Mouse (Mus musculus): Measurements from ENCODE around the gene Uvssa. TPM values are rescaled to one million over a fixed set of nuclear protein-coding genes. Genes with fewer than 3 reads are reported as not detected.

Gene Uvssa
- polyA plus RNA-seq, 1 experiment from 2014 or later: 8.1 TPM

DNA sequence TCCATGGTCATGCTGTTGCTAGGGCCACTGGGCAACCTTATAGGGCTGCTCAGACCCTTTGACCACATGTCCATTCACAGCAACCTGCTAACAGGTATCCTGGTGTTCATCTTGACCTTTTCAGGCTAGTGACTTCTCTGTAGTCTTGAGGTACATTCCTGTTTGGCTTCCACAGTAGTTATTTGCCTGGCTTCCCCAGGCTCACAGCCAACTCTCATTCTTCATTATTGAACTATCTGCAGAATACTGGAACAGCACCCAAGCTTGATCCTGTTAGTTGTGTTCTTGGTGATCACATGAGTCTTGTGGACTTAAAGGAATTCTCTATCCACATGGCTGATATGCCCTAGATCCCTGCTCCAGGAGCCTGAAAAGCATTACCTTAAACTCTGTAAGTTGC lies 34.8 kb upstream of the Uvssa start:
- H3K9me3 ChIP-seq (replicated peaks; ENCODE audit: control insufficient read depth, low read length, poor library complexity, severe bottlenecking): no peaks in the 10 kb centered on the region
- H3K9ac ChIP-seq (ENCODE audit: low read depth, low read length): no peak overlapping the region
- H3K4me1 ChIP-seq (ENCODE audit: control insufficient read depth, insufficient read depth, low read length): peaks cover 3% of the 10 kb centered on the region; the same call in 1 of the 2 replicates
- H3K27ac ChIP-seq (ENCODE audit: low read length): no peak overlapping the region
- H3K4me3 ChIP-seq (ENCODE audit: low read depth, low read length): no peak overlapping the region
- H3K36me3 ChIP-seq (ENCODE audit: control insufficient read depth, insufficient read depth, low read length): 0 out of 2 replicates have a peak, but pooled peaks cover 2% of the 10 kb centered on the region
- no peak overlapping the region for H3K4me2 ChIP-seq (ENCODE audit: low read length)
- no peaks in the 10 kb centered on the region for H3K27me3 ChIP-seq (ENCODE audit: control insufficient read depth, insufficient read depth, low read depth, low read length)
- no peak for ATAC-seq

DNA sequence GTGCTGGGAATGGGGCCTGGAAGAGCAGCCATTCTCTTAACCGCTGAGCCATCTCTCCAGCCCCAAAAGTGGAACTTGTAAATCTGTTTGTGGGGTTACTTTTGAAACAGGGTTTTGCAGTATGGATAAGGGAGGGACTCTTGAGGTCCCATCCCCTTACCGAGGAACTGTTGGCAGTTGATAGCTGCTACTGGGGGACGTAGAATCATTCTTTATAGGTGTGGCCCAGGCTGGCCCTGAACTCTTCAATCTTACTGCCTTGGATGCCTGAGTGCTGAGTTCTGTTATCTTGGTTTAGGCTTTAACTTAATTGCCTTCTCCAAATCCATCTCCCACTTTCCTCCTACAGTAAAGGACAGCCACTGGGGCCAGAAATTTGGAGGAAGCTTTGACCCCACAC lies 34.3 kb upstream of the Uvssa start:
- Histone ChIP-seq H3K9me3 (replicated peaks; ENCODE audit: control insufficient read depth, low read length, poor library complexity, severe bottlenecking) (no peaks in the 10 kb centered on the region), H3K4me2 (ENCODE audit: low read length) (no peak overlapping the region), H3K27ac (ENCODE audit: low read length) (no peak overlapping the region), H3K36me3 (ENCODE audit: control insufficient read depth, insufficient read depth, low read length) (0 out of 2 replicates have a peak, but pooled peaks cover 2% of the 10 kb centered on the region), H3K27me3 (ENCODE audit: control insufficient read depth, insufficient read depth, low read depth, low read length) (no peaks in the 10 kb centered on the region), H3K9ac (ENCODE audit: low read depth, low read length) (no peak overlapping the region), H3K4me3 (ENCODE audit: low read depth, low read length) (no peak overlapping the region), H3K4me1 (ENCODE audit: control insufficient read depth, insufficient read depth, low read length) (peaks cover under 1% of the 10 kb centered on the region; the same call in 1 of the 2 replicates)
- 92% methylated on average over 3 of the region's 3 CpGs for WGBS
- ATAC-seq: no peak

DNA sequence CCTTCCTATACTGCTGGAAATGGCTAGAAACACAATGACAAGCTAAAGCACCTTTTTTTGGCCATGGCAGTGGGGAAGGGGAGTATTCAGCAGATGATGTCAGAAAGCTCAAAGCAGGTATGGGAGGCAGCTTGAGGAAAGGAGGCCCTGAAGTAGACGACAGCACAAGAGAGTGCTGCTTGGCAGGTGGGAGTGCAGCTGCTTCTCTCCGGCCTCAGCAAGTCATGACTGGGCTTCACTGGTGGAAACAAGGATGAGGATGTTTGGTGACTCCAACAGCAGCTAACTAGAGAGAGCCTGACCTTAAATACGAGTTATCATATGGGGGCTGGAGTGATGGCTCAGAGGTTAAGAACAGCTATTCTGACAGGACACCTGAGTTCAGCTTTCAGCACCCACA lies 30.7 kb upstream of the Uvssa start:
- no peak overlapping the region for H3K9ac ChIP-seq (ENCODE audit: low read depth, low read length)
- 83% methylated on average over 3 of the region's 3 CpGs for WGBS
- ATAC-seq: no peak

DNA sequence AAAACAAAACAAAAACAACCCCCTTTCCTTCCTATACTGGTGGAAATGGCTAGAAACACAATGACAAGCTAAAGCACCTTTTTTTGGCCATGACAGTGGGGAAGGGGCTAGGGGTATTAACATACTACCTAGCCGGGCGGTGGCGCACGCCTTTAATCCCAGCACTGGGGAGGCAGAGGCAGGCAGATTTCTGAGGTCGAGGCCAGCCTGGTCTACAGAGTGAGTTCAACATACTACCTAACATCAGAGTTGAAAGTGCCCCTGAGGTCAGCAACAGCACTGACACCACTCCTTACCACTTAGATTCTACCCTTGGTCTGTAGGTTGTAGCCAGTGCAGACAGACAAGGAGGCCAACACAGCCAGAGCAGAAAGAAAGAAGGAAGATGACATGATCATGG lies 29.1 kb upstream of the Uvssa start:
- H3K9me3 ChIP-seq (replicated peaks; ENCODE audit: control insufficient read depth, low read length, poor library complexity, severe bottlenecking): no peaks in the 10 kb centered on the region
- H3K27me3 ChIP-seq (ENCODE audit: control insufficient read depth, insufficient read depth, low read depth, low read length): no peaks in the 10 kb centered on the region
- H3K9ac ChIP-seq (ENCODE audit: low read depth, low read length): no peak overlapping the region
- H3K4me1 ChIP-seq (ENCODE audit: control insufficient read depth, insufficient read depth, low read length): no peaks in the 10 kb centered on the region
- 0 out of 2 replicates have a peak, but pooled peaks cover 2% of the 10 kb centered on the region for H3K36me3 ChIP-seq (ENCODE audit: control insufficient read depth, insufficient read depth, low read length)
- H3K4me2 ChIP-seq (ENCODE audit: low read length): no peak overlapping the region
- no peak overlapping the region for H3K4me3 ChIP-seq (ENCODE audit: low read depth, low read length)
- no peak for ATAC-seq
- no peak overlapping the region for H3K27ac ChIP-seq (ENCODE audit: low read length)
- WGBS: 97% methylated on average over 5 of the region's 5 CpGs

More for the DNA sequence above, 30.7 kb upstream of the Uvssa start:
- Histone ChIP-seq H3K9me3 (replicated peaks; ENCODE audit: control insufficient read depth, low read length, poor library complexity, severe bottlenecking) (no peaks in the 10 kb centered on the region), H3K4me2 (ENCODE audit: low read length) (no peak overlapping the region), H3K36me3 (ENCODE audit: control insufficient read depth, insufficient read depth, low read length) (0 out of 2 replicates have a peak, but pooled peaks cover 2% of the 10 kb centered on the region), H3K4me1 (ENCODE audit: control insufficient read depth, insufficient read depth, low read length) (no peaks in the 10 kb centered on the region), H3K27me3 (ENCODE audit: control insufficient read depth, insufficient read depth, low read depth, low read length) (no peaks in the 10 kb centered on the region), H3K4me3 (ENCODE audit: low read depth, low read length) (no peak overlapping the region), H3K27ac (ENCODE audit: low read length) (no peak overlapping the region)

DNA sequence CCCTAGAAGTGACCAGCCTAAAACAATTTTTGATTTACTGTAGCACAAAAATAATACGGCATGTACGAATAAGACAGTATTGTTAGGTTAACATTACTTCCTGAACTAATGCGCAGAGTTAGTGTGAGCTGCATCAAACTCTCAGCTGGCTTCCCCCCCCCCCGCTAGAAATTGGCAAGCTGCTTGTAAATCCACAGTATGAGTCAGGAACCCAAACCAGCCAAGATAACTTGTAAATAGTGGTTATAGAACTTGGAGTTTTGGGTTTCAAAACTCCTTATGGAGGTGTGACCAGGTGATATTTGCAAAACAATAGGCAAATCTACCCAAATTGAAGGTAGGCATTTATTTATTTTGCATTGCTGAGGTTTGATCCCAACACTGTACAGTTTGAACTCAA lies 28.6 kb upstream of the Uvssa start:
- Histone ChIP-seq H3K27me3 (ENCODE audit: control insufficient read depth, insufficient read depth, low read depth, low read length) (no peaks in the 10 kb centered on the region), H3K9me3 (replicated peaks; ENCODE audit: control insufficient read depth, low read length, poor library complexity, severe bottlenecking) (no peaks in the 10 kb centered on the region), H3K27ac (ENCODE audit: low read length) (no peak overlapping the region), H3K4me1 (ENCODE audit: control insufficient read depth, insufficient read depth, low read length) (no peaks in the 10 kb centered on the region), H3K4me2 (ENCODE audit: low read length) (no peak overlapping the region), H3K4me3 (ENCODE audit: low read depth, low read length) (no peak overlapping the region), H3K36me3 (ENCODE audit: control insufficient read depth, insufficient read depth, low read length) (0 out of 2 replicates have a peak, but pooled peaks cover under 1% of the 10 kb centered on the region), H3K9ac (ENCODE audit: low read depth, low read length) (no peak overlapping the region)
- ATAC-seq: no peak
- 92% methylated on average over 3 of the region's 4 CpGs for WGBS

DNA sequence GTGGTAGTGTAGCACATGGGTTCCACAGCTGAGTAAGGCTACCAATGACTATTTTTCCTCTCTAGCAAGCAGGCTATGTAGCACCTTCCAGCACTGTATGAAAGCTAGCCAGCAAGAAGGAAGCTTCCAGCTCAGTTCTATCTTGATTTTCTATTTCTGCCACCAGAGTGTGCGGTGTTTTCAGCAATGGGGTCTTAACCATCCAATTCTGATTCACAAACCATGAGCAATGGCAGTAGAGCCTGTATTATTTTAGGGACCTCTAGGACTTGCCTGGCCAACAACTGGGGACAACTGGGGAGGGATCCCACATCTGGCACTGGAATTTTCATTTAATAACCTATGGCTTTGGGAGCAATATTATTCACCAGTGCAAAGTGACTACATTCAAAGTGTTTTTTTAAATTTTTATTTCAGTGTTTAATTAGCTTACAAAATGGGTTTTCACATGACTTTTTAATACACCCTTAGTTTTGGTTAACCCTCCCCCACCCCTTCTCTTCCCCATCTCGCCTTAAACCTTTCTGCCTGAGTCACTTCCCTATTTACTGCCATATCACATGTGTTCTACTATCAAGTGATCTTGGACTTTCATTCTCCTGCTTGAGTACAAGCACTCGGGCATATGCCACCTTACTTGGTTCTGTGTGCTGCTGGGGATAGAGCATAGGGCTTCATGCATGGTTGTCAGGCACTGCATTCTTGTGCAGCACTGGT lies 26.6 kb upstream of the Uvssa start:
- no peaks in the 10 kb centered on the region for H3K36me3 ChIP-seq (ENCODE audit: control insufficient read depth, insufficient read depth, low read length)
- H3K27ac ChIP-seq (ENCODE audit: low read length): no peak overlapping the region
- no peak overlapping the region for H3K9ac ChIP-seq (ENCODE audit: low read depth, low read length)
- 89% methylated on average over 3 of the region's 3 CpGs for WGBS
- no peaks in the 10 kb centered on the region for H3K9me3 ChIP-seq (replicated peaks; ENCODE audit: control insufficient read depth, low read length, poor library complexity, severe bottlenecking)
- no peaks in the 10 kb centered on the region for H3K27me3 ChIP-seq (ENCODE audit: control insufficient read depth, insufficient read depth, low read depth, low read length)
- H3K4me3 ChIP-seq (ENCODE audit: low read depth, low read length): no peak overlapping the region
- ATAC-seq: no peak
- no peak overlapping the region for H3K4me2 ChIP-seq (ENCODE audit: low read length)
- H3K4me1 ChIP-seq (ENCODE audit: control insufficient read depth, insufficient read depth, low read length): no peaks in the 10 kb centered on the region

DNA sequence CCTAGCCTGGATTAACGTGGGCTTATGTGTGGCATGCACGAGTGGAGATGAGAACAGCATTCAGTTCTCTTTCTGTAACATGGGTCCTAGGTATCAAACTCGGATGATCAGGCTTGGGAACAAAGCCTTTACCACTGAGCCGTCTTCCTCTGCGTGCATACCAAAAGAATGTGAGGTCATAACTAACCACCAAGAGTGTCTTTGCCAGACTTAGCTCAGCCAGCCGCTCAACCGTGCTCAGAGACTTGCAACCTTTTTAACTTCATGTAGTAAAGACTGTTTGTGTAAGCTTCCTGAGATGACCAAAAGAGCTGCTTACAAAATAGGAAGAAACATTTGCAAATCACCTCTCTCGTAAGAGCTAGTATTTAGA lies 26.1 kb upstream of the Uvssa start:
- no peak for ATAC-seq
- Histone ChIP-seq H3K27ac (ENCODE audit: low read length) (no peak overlapping the region), H3K4me3 (ENCODE audit: low read depth, low read length) (no peak overlapping the region), H3K36me3 (ENCODE audit: control insufficient read depth, insufficient read depth, low read length) (no peaks in the 10 kb centered on the region), H3K27me3 (ENCODE audit: control insufficient read depth, insufficient read depth, low read depth, low read length) (no peaks in the 10 kb centered on the region), H3K9me3 (replicated peaks; ENCODE audit: control insufficient read depth, low read length, poor library complexity, severe bottlenecking) (no peaks in the 10 kb centered on the region), H3K4me1 (ENCODE audit: control insufficient read depth, insufficient read depth, low read length) (no peaks in the 10 kb centered on the region), H3K4me2 (ENCODE audit: low read length) (no peak overlapping the region), H3K9ac (ENCODE audit: low read depth, low read length) (no peak overlapping the region)
- whole genome bisulfite sequencing: 75% methylated on average over 8 of the region's 8 CpGs

DNA sequence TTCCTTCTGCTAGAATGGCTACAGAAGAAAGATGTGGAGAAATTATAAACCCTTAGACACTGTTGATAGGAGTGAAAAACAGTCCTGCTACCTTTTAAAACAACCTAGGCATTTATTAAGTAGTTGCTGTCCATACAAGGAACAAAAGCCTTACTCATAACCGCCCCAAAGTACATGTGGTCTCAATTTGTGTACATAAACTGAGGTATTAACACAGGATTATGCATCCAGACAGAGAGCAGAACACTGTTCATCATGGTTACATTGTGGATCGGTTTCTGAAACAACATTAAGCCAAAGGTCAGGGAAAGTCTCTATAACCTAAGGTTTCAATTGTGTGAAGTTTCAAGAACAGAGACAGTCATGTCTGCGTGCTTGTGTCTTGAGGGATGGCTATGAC lies 25.3 kb upstream of the Uvssa start:
- H3K4me2 ChIP-seq (ENCODE audit: low read length): no peak overlapping the region
- H3K9me3 ChIP-seq (replicated peaks; ENCODE audit: control insufficient read depth, low read length, poor library complexity, severe bottlenecking): no peaks in the 10 kb centered on the region
- H3K27ac ChIP-seq (ENCODE audit: low read length): no peak overlapping the region
- no peaks in the 10 kb centered on the region for H3K36me3 ChIP-seq (ENCODE audit: control insufficient read depth, insufficient read depth, low read length)
- no peaks in the 10 kb centered on the region for H3K27me3 ChIP-seq (ENCODE audit: control insufficient read depth, insufficient read depth, low read depth, low read length)
- H3K4me1 ChIP-seq (ENCODE audit: control insufficient read depth, insufficient read depth, low read length): no peaks in the 10 kb centered on the region
- ATAC-seq: no peak
- H3K4me3 ChIP-seq (ENCODE audit: low read depth, low read length): no peak overlapping the region
- WGBS: 74% methylated on average over 3 of the region's 3 CpGs
- no peak overlapping the region for H3K9ac ChIP-seq (ENCODE audit: low read depth, low read length)

DNA sequence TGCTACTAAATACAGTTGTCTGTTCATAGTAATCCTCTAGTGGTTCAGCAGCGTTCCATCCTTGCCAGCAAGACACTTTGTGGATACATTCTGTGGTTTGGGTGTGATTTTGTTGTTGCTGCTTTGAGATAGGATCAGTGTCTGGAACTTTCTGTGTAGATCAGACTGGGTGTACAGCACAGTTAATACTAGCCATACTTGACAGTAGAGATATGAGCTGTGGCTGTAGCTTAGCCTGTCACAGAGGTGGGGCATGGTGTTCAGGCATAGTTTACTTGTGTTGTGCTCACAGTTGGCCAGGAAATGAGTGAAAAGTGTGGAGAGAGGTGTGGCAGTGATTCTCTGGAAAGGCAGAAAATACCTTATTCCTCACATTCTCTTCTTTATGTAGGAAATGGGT lies 20.9 kb upstream of the Uvssa start:
- peaks cover 13% of the 10 kb centered on the region for H3K36me3 ChIP-seq (ENCODE audit: control insufficient read depth, insufficient read depth, low read length)
- H3K9ac ChIP-seq (ENCODE audit: low read depth, low read length): no peak overlapping the region
- H3K27me3 ChIP-seq (ENCODE audit: control insufficient read depth, insufficient read depth, low read depth, low read length): no peaks in the 10 kb centered on the region
- H3K4me3 ChIP-seq (ENCODE audit: low read depth, low read length): no peak overlapping the region
- H3K4me1 ChIP-seq (ENCODE audit: control insufficient read depth, insufficient read depth, low read length): no peaks in the 10 kb centered on the region
- ATAC-seq: no peak
- H3K9me3 ChIP-seq (replicated peaks; ENCODE audit: control insufficient read depth, low read length, poor library complexity, severe bottlenecking): no peaks in the 10 kb centered on the region
- H3K4me2 ChIP-seq (ENCODE audit: low read length): no peak overlapping the region
- 100% methylated on average over 1 of the region's 1 CpGs for WGBS
- no peak overlapping the region for H3K27ac ChIP-seq (ENCODE audit: low read length)

Measured in midbrain, embryonic 16.5 days (tissue).